Mouse (Mus musculus): Measurements from ENCODE around the gene Ahsg.

Ahsg gene

GRCm38 (mm10) chr16:22888835-22889234 is 2.2 kb upstream of the Ahsg start:
- no peak for DNase-seq

GRCm38 (mm10) chr16:22889716-22890115 is 1.4 kb upstream of the Ahsg start:
- DNase-seq, result no peak

- DNase-seq, result no peak
Observed at GRCm38 (mm10) chr16:22891733-22892154, 667 bp downstream of the Ahsg start.

- no peak for DNase-seq
Observed at GRCm38 (mm10) chr16:22894095-22894494, 3.0 kb downstream of the Ahsg start.

- no peak for DNase-seq
Observed at GRCm38 (mm10) chr16:22896618-22897017, 5.5 kb downstream of the Ahsg start.

GRCm38 (mm10) chr16:22899346-22899745 is 8.3 kb downstream of the Ahsg start:
- no peak for DNase-seq

DNA sequence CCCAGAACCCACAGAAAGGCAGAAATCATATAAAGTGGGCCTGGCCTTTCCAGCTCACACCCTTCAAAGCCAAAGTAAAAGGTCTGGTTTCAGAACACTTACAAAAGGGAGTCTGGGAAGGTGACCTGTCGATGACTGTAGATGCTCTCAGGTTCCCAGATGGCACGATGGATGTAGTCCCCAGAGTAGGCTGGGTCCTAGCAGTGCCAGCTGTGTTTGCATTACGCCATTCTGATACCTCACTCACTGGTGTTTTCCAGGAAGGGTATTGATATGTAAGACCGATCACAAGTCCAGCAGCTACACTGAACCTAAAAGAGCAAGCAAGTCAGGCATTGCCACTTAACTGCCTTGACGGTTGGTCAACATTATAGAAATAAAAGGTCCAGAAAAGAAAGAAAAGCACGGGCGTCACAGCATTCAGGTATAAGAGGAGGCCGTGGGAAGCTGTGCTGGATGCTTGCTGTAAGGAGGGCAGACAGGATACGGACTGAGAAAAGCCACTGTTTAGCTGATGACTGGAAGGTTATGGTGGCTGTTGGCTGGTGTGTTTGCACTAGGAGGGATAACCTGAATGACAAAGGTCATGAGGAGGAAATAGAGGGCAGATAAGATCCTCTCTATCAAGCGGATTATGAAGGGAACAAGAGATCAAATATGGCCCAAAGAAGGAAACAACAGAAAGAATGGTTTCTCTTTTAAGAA is 8.9 kb downstream of the Ahsg start:
- no peak for DNase-seq

DNA sequence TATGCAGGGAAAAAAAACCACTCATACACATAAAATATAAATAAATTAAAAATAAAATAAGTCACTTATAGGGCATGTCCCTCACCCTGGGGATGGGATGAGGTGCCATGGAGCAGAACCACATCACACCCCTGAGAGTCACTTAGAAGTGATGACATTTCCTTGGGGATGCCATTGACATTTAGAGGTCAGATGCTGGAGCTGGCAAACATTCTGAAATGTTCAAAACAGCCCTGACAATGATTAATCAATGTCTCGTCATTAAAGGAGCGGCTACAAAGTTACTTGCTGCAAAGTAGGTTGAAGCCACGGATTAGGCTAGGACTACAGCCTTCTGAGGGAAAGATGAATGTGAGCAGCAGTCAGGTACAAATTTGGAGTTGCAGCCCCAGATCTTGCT is 10.2 kb downstream of the Ahsg start:
- no peak for DNase-seq

GRCm38 (mm10) chr16:22909290-22909689 is 18.2 kb downstream of the Ahsg start:
- no peak for DNase-seq

GRCm38 (mm10) chr16:22911986-22912385 is 20.9 kb downstream of the Ahsg start:
- DNase-seq, result peak; percentile 12

GRCm38 (mm10) chr16:22912886-22913285 is 21.8 kb downstream of the Ahsg start:
- no peak for DNase-seq

- DNase-seq, result no peak
Observed at GRCm38 (mm10) chr16:22914276-22914675, 23.2 kb downstream of the Ahsg start.

DNA sequence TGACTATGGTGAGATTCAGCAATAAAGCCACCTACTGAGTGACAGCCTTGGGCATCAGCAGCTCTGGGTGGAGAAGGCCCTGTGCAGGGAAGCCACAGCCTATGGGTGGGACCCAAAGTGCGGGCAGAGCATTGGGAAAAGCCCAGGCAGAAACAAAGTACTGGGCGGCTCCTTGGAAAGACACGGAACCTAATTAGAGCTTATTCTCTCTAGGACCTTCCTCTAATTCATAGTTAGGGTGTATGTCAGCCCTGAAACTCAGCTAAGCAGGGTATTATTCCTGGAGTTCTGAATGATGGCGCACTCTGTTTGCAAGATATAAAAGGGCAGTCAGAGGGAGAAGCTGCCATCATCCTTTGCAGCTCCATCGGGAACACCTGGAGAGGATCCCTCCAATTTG is 27.0 kb downstream of the Ahsg start, which contains the start of gene Fetub:
TSS of gene Fetub (plus strand) at position 301 of the 400 bp plus-strand sequence.
- DNase-seq, result no peak

- peak; percentile 8 for DNase-seq
Observed at GRCm38 (mm10) chr16:22918664-22919312, 27.7 kb downstream of the Ahsg start.

DNA sequence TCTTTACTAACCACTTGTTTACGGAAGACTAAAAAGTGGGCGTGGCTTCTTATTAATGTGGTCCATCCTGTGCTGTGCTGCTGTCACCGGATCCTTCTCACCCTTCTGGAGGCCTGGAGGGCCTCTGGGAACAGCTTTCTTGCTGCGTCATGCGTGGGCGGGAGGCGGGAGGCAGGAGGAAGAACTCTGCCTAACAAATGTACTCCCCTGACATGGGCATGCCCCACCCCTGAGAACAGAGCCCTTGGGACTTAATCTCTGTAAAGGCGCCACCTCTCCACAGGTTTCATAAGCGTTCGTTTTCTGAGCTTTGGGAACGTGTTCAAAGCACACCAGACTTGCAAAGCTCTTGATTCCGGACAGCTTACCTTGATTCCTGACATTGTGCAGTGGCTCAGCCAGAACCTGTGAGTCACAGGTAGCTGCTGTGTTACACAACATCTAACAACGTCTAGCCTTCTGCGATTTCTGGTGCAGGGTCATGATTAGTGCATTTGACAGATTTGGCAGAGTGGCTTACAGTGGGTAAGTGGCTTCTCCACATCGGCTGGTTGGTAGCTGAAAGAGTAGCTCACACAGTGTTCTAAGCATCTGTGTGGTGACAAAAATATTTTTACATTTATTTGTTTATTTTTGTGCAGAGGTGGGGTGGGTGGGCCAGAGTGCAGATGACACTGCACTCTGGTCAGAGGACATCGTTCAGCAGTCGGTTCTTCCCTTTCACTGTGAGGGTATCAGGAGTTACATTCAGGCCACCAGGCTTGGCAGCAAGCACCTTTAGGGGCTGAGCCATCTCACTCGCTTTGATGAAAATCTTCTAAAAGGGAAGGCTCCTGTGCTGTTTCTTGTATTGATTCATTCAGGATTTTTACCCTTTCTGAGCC is 29.1 kb downstream of the Ahsg start:
- DNase-seq, result peak; percentile 75

- no peak for DNase-seq
Observed at GRCm38 (mm10) chr16:22921761-22922160, 30.7 kb downstream of the Ahsg start.

DNA sequence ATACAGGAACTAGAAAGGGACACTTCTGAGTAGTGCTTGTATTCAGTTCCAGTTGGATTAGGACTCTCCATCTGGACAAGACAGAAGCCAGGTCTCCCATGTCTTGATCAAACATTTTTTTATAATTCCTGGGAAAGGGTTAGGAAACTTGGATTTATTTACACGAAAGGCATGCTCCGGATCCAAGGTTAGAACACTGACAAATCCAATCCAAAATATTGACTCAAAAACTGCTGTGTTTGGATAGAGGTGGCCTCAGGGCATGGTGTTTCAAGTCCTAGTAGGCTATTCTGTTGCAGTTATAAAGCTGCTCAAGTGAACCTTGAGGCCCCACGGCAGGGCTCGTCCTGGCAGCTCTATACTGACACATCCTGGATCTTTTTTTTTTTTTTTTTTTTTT is 31.4 kb downstream of the Ahsg start:
- no peak for DNase-seq

- DNase-seq, result no peak
Observed at GRCm38 (mm10) chr16:22929575-22929974, 38.5 kb downstream of the Ahsg start.

DNA sequence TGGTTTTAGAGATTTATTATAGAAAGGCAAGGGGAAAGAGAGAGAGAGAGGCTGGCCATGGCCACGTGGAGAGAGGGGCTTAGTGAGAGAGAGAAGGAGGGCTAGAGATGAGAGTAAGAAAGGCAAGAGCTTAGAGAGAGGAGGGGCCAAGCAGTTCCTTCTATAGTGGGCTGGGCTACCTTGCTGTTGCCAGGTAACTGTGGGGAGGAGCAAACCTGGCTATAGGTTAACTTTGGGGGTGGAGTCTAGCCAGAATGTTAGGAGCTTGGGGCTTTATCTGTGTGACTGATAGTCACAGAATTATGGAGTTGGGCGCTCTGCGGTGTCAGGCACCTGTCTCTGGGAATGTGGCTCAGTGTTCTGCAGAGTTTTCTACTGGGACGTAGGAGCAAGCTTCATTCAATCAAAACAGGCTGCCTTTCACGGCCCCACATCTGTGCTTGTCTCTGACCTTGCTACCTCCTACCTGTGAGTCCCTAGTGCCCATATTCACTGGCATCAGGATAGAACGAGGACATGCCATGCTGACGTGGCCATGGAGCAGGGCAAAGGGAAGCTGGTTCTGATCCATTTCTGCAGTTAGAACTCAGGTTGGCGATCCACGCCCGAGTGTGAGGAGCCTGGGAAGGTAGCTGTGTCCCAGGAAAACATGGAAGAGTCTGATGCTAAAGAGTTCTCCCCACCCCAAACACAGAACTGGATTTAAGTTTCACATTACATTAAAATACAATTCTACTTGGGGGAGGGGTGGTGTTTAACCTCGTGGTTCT is 40.5 kb downstream of the Ahsg start:
- no peak for DNase-seq

GRCm38 (mm10) chr16:22937631-22938030 is 46.6 kb downstream of the Ahsg start:
- DNase-seq, result no peak

GRCm38 (mm10) chr16:22938541-22938940 is 47.5 kb downstream of the Ahsg start:
- DNase-seq, result no peak

DNA sequence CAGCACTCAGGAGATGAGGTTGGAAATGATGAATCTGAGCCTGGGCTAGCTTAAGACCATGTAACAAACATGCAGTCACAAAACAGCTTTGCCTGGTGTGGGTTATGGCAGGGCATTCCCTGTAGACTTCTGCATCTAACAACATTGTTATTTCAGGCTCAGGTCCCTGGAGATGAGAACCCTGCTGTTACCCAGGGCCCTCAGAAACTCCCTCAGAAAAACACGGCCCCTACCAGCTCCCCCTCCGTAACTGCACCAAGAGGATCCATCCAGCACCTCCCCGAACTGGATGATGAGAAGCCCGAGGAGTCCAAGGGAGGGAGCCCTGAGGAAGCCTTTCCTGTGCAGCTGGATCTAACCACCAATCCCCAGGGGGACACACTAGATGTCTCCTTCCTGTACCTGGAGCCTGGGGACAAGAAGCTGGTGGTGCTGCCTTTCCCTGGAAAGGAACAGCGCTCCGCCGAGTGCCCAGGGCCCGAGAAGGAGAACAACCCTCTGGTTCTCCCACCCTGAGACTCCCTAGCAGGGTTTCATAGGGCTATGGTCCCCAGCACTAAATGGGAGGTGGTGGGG is 48.1 kb downstream of the Ahsg start:
- DNase-seq, result no peak

All from lung, postnatal 36 days (tissue).